8 mouse cellular contexts compared by ENCODE assay signal in genomic region chr14:29721488-29722385, GRCm38 (mm10). TPM values are rescaled to one million over a fixed set of nuclear protein-coding genes. Genes with fewer than 3 reads are reported as not detected.
DNase-seq lines count a peak whose midpoint lies in the region; ATAC-seq and TF ChIP-seq lines count a peak whose summit lies in the region.

Cacna2d3 (minus strand) TSS chr14:29721864.

- peak within 1 kb of the TSS; percentile 28 for H3K27ac ChIP-seq in embryonic facial prominence, embryonic 11.5 days (replicated peaks; ENCODE audit: low read depth, low read length)
- H3K27ac ChIP-seq in limb, embryonic 11.5 days (replicated peaks; ENCODE audit: low read depth, low read length): no peak within 1 kb of the TSS
- H3K27ac ChIP-seq in midbrain, embryonic 14.5 days (replicated peaks; ENCODE audit: low read depth, low read length): peak within 1 kb of the TSS; percentile 77
- H3K27ac ChIP-seq in stomach, postnatal 0 days (replicated peaks): no peak within 1 kb of the TSS

- H3K4me3 ChIP-seq in embryonic facial prominence, embryonic 11.5 days (ENCODE audit: low read depth, low read length): peak within 1 kb of the TSS; percentile 67
- peak within 1 kb of the TSS; percentile 48 for H3K4me3 ChIP-seq in limb, embryonic 11.5 days (ENCODE audit: low read depth, low read length)
- H3K4me3 ChIP-seq in midbrain, embryonic 14.5 days (replicated peaks; ENCODE audit: low read depth, low read length): peak within 1 kb of the TSS; percentile 73
- peak within 1 kb of the TSS; percentile 61 for H3K4me3 ChIP-seq in stomach, postnatal 0 days (ENCODE audit: low read depth, low read length)

- peak; percentile 80 for ATAC-seq in embryonic facial prominence, embryonic 11.5 days (replicated peaks; ENCODE audit: insufficient number of reproducible peaks, low FRiP score, low TSS enrichment, low read depth)
- peak; percentile 61 for ATAC-seq in limb, embryonic 11.5 days (ENCODE audit: insufficient number of reproducible peaks, low FRiP score, low TSS enrichment, low read depth)
- peak; percentile 80 for ATAC-seq in midbrain, embryonic 14.5 days (ENCODE audit: low FRiP score, low TSS enrichment)
- peak; percentile 72 for ATAC-seq in stomach, postnatal 0 days (ENCODE audit: low FRiP score, low TSS enrichment)
- ATAC-seq in activated CD4-positive, CD25-positive, alpha-beta regulatory T cell, adult 4 months: no peak

- H3K9ac ChIP-seq in embryonic facial prominence, embryonic 11.5 days (replicated peaks; ENCODE audit: low read length): peak within 1 kb of the TSS; percentile 74
- peak within 1 kb of the TSS; percentile 12 for H3K9ac ChIP-seq in limb, embryonic 11.5 days (ENCODE audit: low read length)
- peak within 1 kb of the TSS; percentile 72 for H3K9ac ChIP-seq in midbrain, embryonic 14.5 days (replicated peaks; ENCODE audit: low read length)
- peak within 1 kb of the TSS; percentile 55 for H3K9ac ChIP-seq in stomach, postnatal 0 days (ENCODE audit: low read length)

- peak within 1 kb of the TSS; percentile 99 for H3K4me2 ChIP-seq in embryonic facial prominence, embryonic 11.5 days (ENCODE audit: low read depth, low read length)
- H3K4me2 ChIP-seq in limb, embryonic 11.5 days (ENCODE audit: low read depth, severe bottlenecking): peak within 1 kb of the TSS; percentile 99
- peak within 1 kb of the TSS; percentile 100 for H3K4me2 ChIP-seq in midbrain, embryonic 14.5 days (ENCODE audit: low read length)
- H3K4me2 ChIP-seq in stomach, postnatal 0 days (replicated peaks; ENCODE audit: low read depth): peak within 1 kb of the TSS; percentile 96

- H3K36me3 ChIP-seq in embryonic facial prominence, embryonic 11.5 days (replicated peaks; ENCODE audit: control insufficient read depth, insufficient read depth, low read depth, low read length): no peaks in the 10 kb centered on the region
- H3K36me3 ChIP-seq in limb, embryonic 11.5 days (ENCODE audit: control insufficient read depth, insufficient read depth, low read length): no peaks in the 10 kb centered on the region
- H3K36me3 ChIP-seq in midbrain, embryonic 14.5 days (ENCODE audit: control insufficient read depth, insufficient read depth, low read length): no peaks in the 10 kb centered on the region
- no peaks in the 10 kb centered on the region for H3K36me3 ChIP-seq in stomach, postnatal 0 days (ENCODE audit: control insufficient read depth, insufficient read depth, low read length)

- H3K9me3 ChIP-seq in embryonic facial prominence, embryonic 11.5 days (replicated peaks; ENCODE audit: control insufficient read depth, low read length): no peaks in the 10 kb centered on the region
- no peaks in the 10 kb centered on the region for H3K9me3 ChIP-seq in limb, embryonic 11.5 days (ENCODE audit: control insufficient read depth, low read length)
- H3K9me3 ChIP-seq in midbrain, embryonic 14.5 days (ENCODE audit: control insufficient read depth, low read length): no peaks in the 10 kb centered on the region
- no peaks in the 10 kb centered on the region for H3K9me3 ChIP-seq in stomach, postnatal 0 days (ENCODE audit: control insufficient read depth, low read length)

- under 1% methylated on average over 69 of the region's 109 CpGs for WGBS in embryonic facial prominence, embryonic 11.5 days
- under 1% methylated on average over 90 of the region's 109 CpGs for WGBS in limb, embryonic 11.5 days
- 1% methylated on average over 75 of the region's 109 CpGs for WGBS in midbrain, embryonic 14.5 days
- under 1% methylated on average over 68 of the region's 109 CpGs for WGBS in stomach, postnatal 0 days

- H3K4me1 ChIP-seq in embryonic facial prominence, embryonic 11.5 days (ENCODE audit: control insufficient read depth, insufficient read depth, low read length): peaks cover 2% of the 10 kb centered on the region; the same call in 1 of the 2 replicates
- 0 out of 2 replicates have a peak, but pooled peaks cover 6% of the 10 kb centered on the region for H3K4me1 ChIP-seq in limb, embryonic 11.5 days (ENCODE audit: control insufficient read depth, insufficient read depth, low read length)
- H3K4me1 ChIP-seq in midbrain, embryonic 14.5 days (ENCODE audit: control insufficient read depth, insufficient read depth, low read length): 0 out of 2 replicates have a peak, but pooled peaks cover 6% of the 10 kb centered on the region
- no peaks in the 10 kb centered on the region; the same call in 1 of the 2 replicates for H3K4me1 ChIP-seq in stomach, postnatal 0 days (replicated peaks; ENCODE audit: control insufficient read depth, insufficient read depth)

- DNase-seq in brain, adult 2 months (ENCODE audit: low read depth, low spot score): peak; percentile 71
- DNase-seq in embryonic facial prominence, embryonic 11.5 days (ENCODE audit: low spot score): peak; percentile 72
- DNase-seq in heart, adult 9 months (ENCODE audit: low spot score in 2 of 2): peak; percentile 9 to 35
- DNase-seq in kidney, adult 8-10 months: peak; percentile 21 to 36
- peak; percentile 56 for DNase-seq in limb, embryonic 11.5 days (ENCODE audit: low spot score)
- peak; percentile 86 for DNase-seq in midbrain, embryonic 14.5 days
- DNase-seq in stomach, postnatal 0 days (ENCODE audit: low spot score): peak; percentile 60

- no peak for TF ChIP-seq CTCF in stomach, postnatal 0 days (IDR thresholded peaks at IDR 0.05; ENCODE audit: low read depth)

- TF ChIP-seq EP300 in stomach, postnatal 0 days (optimal IDR thresholded peaks at IDR 0.05): no peak

- H3K27me3 ChIP-seq in embryonic facial prominence, embryonic 11.5 days (ENCODE audit: control insufficient read depth, insufficient read depth, low read length): peaks cover 35% of the 10 kb centered on the region
- H3K27me3 ChIP-seq in limb, embryonic 11.5 days (ENCODE audit: control insufficient read depth, insufficient read depth, low read length): peaks cover 48% of the 10 kb centered on the region
- H3K27me3 ChIP-seq in midbrain, embryonic 14.5 days (ENCODE audit: control insufficient read depth, insufficient read depth, low read length): peaks cover 19% of the 10 kb centered on the region; the same call in 1 of the 2 replicates
- no peaks in the 10 kb centered on the region; the same call in 1 of the 2 replicates for H3K27me3 ChIP-seq in stomach, postnatal 0 days (ENCODE audit: control insufficient read depth, insufficient read depth, low read length)

RNA-seq across cellular contexts. Expression of gene Cacna2d3, which starts in this region (rescaled TPM):
- polyA plus RNA-seq in embryonic facial prominence, embryonic 11.5 days (2014; fragmentation: Nextera tagmentation; extraction: Ambion mirVana): 4.0 and 5.3 TPM in 2 replicates
- polyA plus RNA-seq in limb, embryonic 11.5 days (2014; fragmentation: Nextera tagmentation; extraction: Ambion mirVana): 1.9 and 2.0 TPM in 2 replicates
- polyA plus RNA-seq in midbrain, embryonic 14.5 days (2014; fragmentation: Nextera tagmentation; extraction: Ambion mirVana): 28.3 and 38.5 TPM in 2 replicates
- 0.98 and 1.1 TPM in 2 replicates for polyA plus RNA-seq in stomach, postnatal 0 days (2015; fragmentation: Nextera tagmentation; extraction: Ambion mirVana)
- not detected for polyA plus RNA-seq in activated CD4-positive, CD25-positive, alpha-beta regulatory T cell, adult 4 months (2017; shearing (Covaris generic))

Comparison
In these comparisons a context has a peak if more than half of its experiments do, and no peak if none do; other contexts are left out.
1. DNase-seq: peak in every context shown above with its lines; median percentile 86 in midbrain, embryonic 14.5 days; 72 in embryonic facial prominence, embryonic 11.5 days; 71 in brain, adult 2 months; 60 in stomach, postnatal 0 days; 56 in limb, embryonic 11.5 days; 28 in kidney, adult 8-10 months; 22 in heart, adult 9 months.
2. H3K27ac ChIP-seq: peak in embryonic facial prominence, embryonic 11.5 days (single experiment) and midbrain, embryonic 14.5 days (single experiment); none in limb, embryonic 11.5 days (single experiment) and stomach, postnatal 0 days (single experiment).
3. H3K9ac ChIP-seq: peak in every context shown above with its lines; median percentile 74 in embryonic facial prominence, embryonic 11.5 days; 72 in midbrain, embryonic 14.5 days; 55 in stomach, postnatal 0 days; 12 in limb, embryonic 11.5 days.
4. Peak in every context shown above with its lines, with median percentiles within 50 percentile points of each other: H3K4me2 ChIP-seq and H3K4me3 ChIP-seq.